Mouse (Mus musculus): ENCODE measurements around the gene Tbp. TPM values are rescaled to one million over a fixed set of nuclear protein-coding genes. Genes with fewer than 3 reads are reported as not detected.

Tbp gene
- polyA plus RNA-seq (2015; fragmentation: Nextera tagmentation; extraction: Ambion mirVana): 48.8 and 51.7 TPM in 2 replicates

DNA sequence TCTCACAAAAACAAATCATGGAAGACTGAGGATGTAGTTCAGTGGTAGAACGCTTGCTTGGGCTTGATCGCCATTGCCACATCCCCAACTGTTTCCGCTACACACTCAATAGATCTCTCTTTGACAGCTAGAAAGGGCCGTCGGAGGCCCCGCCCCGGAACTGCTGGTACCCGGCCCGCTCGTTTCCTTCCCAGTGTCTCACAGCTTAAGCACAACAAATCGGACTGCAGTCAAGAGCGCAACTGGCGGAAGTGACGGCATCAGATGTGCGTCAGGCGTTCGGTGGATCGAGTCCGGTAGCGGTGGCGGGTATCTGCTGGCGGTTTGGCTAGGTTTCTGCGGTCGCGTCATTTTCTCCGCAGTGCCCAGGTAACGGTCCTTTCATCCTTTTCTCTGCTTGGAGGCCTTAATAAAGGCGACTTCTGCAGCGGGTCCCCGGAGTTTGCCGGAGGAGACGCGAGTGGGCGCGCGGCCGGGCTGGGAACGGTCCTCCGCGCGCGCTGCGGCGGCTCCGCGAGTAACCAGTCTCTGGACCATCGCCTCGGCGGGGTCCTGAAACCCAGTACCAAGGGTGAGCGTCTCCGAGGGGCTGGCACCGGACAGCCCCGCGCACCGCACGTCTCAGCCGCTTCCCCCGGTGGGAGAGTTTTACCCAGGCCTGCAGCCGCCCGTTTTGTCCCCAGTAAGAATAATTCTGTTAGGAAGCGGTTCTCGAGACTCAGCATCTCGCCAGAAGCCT is at the start of gene Tbp, which contains the start of gene Psmb1:
Tbp (plus strand) TSS at position 233 of the 739 bp plus-strand sequence.
Psmb1 (minus strand) TSS at position 96 of the 739 bp plus-strand sequence.
- under 1% methylated on average over 60 of the region's 63 CpGs for WGBS
- peak within 1 kb of the TSS; percentile 95 for H3K4me3 ChIP-seq (replicated peaks)
- no peaks in the 10 kb centered on the region for H3K27me3 ChIP-seq (replicated peaks)
- peaks cover 43% of the 10 kb centered on the region for H3K4me1 ChIP-seq
- H3K9ac ChIP-seq (replicated peaks): peak within 1 kb of the TSS; percentile 81
- peak within 1 kb of the TSS; percentile 90 for H3K4me2 ChIP-seq
- H3K9me3 ChIP-seq (replicated peaks): no peaks in the 10 kb centered on the region
- peak within 1 kb of the TSS; percentile 92 for H3K27ac ChIP-seq (replicated peaks)
- ATAC-seq (ENCODE audit: low FRiP score): peak; percentile 92
- peaks cover 17% of the 10 kb centered on the region for H3K36me3 ChIP-seq

DNA sequence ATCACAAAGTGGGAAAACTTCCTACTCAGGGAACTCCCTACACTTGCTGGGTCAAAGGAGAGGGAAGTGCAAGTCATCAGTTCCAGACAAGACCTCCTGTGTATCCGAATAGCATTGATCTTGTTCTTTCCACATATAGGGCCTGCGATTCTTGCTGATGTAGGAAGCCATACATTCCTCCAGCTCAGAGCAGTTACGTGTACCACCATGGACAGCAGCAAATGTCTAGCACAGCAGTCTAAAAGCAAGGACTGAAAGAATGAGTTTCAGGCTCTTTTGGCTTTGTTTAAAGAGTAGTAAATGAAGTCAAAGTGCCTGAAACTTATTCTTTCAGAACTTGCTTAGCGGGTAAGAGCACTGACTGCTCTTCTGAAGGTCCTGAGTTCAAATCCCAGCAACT is 44.5 kb upstream of the Tbp start:
- Histone ChIP-seq H3K27ac (replicated peaks) (no peak overlapping the region), H3K4me3 (replicated peaks) (no peak overlapping the region), H3K4me1 (no peaks in the 10 kb centered on the region), H3K9ac (replicated peaks) (no peak overlapping the region), H3K9me3 (replicated peaks) (no peaks in the 10 kb centered on the region), H3K4me2 (no peak overlapping the region), H3K27me3 (replicated peaks) (no peaks in the 10 kb centered on the region), H3K36me3 (no peaks in the 10 kb centered on the region)
- ATAC-seq (ENCODE audit: low FRiP score): no peak
- WGBS: 79% methylated on average over 4 of the region's 4 CpGs

DNA sequence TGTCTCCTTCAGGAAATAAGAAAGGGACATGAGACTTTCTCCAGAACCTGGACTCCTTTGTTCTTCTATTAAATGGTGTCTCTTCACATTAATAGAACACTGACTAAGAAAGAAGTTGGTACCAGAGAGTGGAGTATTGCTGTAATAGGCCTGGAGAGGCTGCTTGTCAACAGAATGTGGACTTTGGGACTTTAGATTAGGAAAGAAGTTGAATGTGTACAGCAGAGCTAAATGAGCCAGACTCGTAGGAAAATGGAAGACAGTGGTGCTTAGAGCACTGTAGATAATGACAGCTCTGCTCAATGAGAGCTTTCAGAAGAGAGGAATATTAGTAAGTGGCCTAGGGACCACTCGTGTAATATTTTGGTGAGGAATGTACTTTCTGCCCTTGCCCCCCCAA is 43.1 kb upstream of the Tbp start:
- H3K4me1 ChIP-seq: no peaks in the 10 kb centered on the region
- H3K4me2 ChIP-seq: no peak overlapping the region
- no peak overlapping the region for H3K27ac ChIP-seq (replicated peaks)
- H3K27me3 ChIP-seq (replicated peaks): no peaks in the 10 kb centered on the region
- no peaks in the 10 kb centered on the region for H3K36me3 ChIP-seq
- H3K9me3 ChIP-seq (replicated peaks): no peaks in the 10 kb centered on the region
- H3K4me3 ChIP-seq (replicated peaks): no peak overlapping the region
- no peak for ATAC-seq (ENCODE audit: low FRiP score)
- H3K9ac ChIP-seq (replicated peaks): no peak overlapping the region
- 91% methylated on average over 2 of the region's 2 CpGs for WGBS

DNA sequence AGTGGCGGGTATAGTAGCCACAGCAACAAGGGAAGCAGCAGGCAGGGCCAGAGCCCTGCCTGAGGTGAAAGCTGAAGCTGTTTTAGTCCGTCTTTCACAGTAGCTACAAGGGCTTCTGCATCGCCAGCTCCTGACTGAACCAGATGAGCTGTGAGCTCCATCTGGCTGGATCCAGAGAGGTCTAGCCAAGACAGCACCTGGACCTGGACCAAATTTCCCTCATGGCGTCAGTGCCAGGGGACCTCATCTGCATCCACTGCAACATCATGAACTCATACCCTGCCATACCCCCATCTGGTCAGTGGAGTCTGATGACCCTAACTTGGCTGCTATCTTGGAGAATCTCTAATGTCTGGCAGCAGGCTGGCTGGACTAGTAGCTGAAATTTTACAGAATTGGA is 39.9 kb upstream of the Tbp start:
- no peaks in the 10 kb centered on the region for H3K9me3 ChIP-seq (replicated peaks)
- H3K27ac ChIP-seq (replicated peaks): no peak overlapping the region
- H3K4me2 ChIP-seq: no peak overlapping the region
- H3K9ac ChIP-seq (replicated peaks): no peak overlapping the region
- 91% methylated on average over 4 of the region's 4 CpGs for WGBS
- ATAC-seq (ENCODE audit: low FRiP score): no peak
- no peaks in the 10 kb centered on the region; the same call in 1 of the 2 replicates for H3K36me3 ChIP-seq
- H3K27me3 ChIP-seq (replicated peaks): no peaks in the 10 kb centered on the region
- H3K4me1 ChIP-seq: no peaks in the 10 kb centered on the region
- no peak overlapping the region for H3K4me3 ChIP-seq (replicated peaks)

DNA sequence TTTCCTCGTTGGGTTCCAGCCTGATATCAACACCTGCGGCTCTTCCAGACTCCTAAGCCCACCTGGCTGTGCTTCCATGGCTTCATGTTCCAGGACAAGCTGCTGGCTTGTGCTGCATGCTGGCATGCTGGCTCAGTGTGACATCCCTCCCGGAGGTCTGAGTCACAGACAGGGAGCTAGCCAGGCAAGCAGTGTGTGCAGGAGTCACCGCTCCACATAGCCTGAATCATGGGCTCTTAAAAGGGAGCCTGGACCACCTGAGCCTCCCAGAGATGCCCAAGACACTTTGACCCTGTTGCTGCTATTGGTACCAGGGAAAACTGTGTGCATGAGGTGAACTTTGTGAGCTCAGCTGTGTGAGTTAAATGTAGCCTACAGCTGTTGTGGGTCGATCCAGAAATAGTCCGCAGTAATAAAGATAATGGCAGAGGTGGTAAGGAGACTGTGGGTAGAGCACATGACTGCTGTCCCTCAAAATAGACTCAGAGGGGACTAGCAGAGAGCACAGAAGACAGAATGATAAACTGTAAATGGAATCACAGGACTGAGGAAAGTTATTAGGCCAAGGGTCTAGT is 37.7 kb upstream of the Tbp start:
- Histone ChIP-seq H3K9me3 (replicated peaks) (no peaks in the 10 kb centered on the region), H3K27ac (replicated peaks) (no peak overlapping the region), H3K9ac (replicated peaks) (no peak overlapping the region), H3K4me1 (no peaks in the 10 kb centered on the region), H3K4me2 (no peak overlapping the region), H3K4me3 (replicated peaks) (no peak overlapping the region), H3K27me3 (replicated peaks) (no peaks in the 10 kb centered on the region), H3K36me3 (no peaks in the 10 kb centered on the region; the same call in 1 of the 2 replicates)
- no peak for ATAC-seq (ENCODE audit: low FRiP score)
- 96% methylated on average over 6 of the region's 6 CpGs for WGBS

DNA sequence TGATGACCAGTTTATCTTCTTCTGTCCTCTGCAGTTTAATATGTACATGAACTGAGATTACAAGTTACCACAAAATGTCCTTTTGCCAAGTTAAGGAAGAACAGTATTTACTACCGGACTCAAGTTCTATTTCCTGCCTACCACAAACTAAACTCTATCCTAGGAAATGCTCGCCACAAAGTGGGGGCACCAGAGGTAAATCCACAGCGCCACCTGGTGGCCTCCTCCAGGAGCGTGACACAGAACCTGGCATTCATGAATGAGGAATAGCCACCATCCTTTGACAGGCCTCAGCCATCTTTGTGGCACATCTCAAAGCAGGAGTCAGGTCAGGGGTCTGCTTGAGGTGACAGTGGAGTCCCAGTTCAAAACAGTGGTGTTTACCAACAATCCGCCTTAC is 32.0 kb upstream of the Tbp start:
- ATAC-seq (ENCODE audit: low FRiP score): no peak
- Histone ChIP-seq H3K4me2 (no peak overlapping the region), H3K9ac (replicated peaks) (no peak overlapping the region), H3K9me3 (replicated peaks) (no peaks in the 10 kb centered on the region), H3K4me3 (replicated peaks) (no peak overlapping the region), H3K27me3 (replicated peaks) (no peaks in the 10 kb centered on the region), H3K4me1 (no peaks in the 10 kb centered on the region), H3K27ac (replicated peaks) (no peak overlapping the region), H3K36me3 (peaks cover 29% of the 10 kb centered on the region)
- WGBS: 27% methylated on average over 5 of the region's 5 CpGs

DNA sequence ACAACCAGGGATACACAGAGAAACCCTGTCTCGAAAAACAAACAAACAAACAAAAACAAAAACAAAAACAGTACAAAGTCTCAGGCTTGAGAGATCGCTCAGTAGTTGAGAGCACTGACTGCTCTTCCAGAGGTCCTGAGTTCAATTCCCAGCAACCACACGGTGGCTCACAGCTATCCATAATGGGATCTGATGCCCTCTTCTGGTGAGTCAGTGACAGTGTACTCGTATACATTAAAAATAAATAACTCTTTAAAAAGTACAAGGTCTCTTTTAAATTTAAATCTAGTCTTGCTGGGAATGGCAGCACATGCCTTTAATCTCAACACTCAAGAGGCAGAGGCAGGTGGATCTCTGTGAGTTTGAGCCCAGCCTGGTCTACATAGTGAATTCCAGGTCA is 27.0 kb upstream of the Tbp start:
- no peaks in the 10 kb centered on the region for H3K4me1 ChIP-seq
- no peak overlapping the region for H3K4me2 ChIP-seq
- H3K9ac ChIP-seq (replicated peaks): no peak overlapping the region
- ATAC-seq (ENCODE audit: low FRiP score): no peak
- peaks cover 79% of the 10 kb centered on the region for H3K36me3 ChIP-seq
- H3K9me3 ChIP-seq (replicated peaks): no peaks in the 10 kb centered on the region
- H3K4me3 ChIP-seq (replicated peaks): no peak overlapping the region
- no peaks in the 10 kb centered on the region for H3K27me3 ChIP-seq (replicated peaks)
- WGBS: 97% methylated on average over 4 of the region's 4 CpGs
- no peak overlapping the region for H3K27ac ChIP-seq (replicated peaks)

DNA sequence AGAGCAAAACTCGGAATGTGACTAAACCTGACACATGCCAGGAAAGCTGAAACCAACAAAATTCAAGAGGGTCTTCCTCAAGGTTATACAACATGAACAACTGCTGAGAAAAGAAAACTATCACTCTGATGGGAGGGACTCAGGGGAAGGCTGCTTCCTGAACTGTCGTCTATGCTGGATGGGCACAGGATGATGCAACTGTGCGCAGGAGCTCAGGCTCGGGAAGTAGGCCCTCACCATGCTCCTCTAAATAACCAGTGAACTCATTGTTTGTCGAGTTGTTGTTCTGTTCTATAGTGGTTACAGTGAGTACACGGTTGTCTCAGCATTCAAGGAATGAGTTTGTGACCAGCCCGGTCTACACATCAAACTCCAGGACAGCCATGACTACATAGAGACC is 9.1 kb upstream of the Tbp start:
- Histone ChIP-seq H3K4me3 (replicated peaks) (no peak overlapping the region), H3K9ac (replicated peaks) (no peak overlapping the region), H3K4me1 (peaks cover 10% of the 10 kb centered on the region), H3K27me3 (replicated peaks) (no peaks in the 10 kb centered on the region), H3K36me3 (peaks cover 52% of the 10 kb centered on the region), H3K4me2 (no peak overlapping the region), H3K9me3 (replicated peaks) (no peaks in the 10 kb centered on the region), H3K27ac (replicated peaks) (no peak overlapping the region)
- 91% methylated on average over 7 of the region's 7 CpGs for WGBS
- no peak for ATAC-seq (ENCODE audit: low FRiP score)

DNA sequence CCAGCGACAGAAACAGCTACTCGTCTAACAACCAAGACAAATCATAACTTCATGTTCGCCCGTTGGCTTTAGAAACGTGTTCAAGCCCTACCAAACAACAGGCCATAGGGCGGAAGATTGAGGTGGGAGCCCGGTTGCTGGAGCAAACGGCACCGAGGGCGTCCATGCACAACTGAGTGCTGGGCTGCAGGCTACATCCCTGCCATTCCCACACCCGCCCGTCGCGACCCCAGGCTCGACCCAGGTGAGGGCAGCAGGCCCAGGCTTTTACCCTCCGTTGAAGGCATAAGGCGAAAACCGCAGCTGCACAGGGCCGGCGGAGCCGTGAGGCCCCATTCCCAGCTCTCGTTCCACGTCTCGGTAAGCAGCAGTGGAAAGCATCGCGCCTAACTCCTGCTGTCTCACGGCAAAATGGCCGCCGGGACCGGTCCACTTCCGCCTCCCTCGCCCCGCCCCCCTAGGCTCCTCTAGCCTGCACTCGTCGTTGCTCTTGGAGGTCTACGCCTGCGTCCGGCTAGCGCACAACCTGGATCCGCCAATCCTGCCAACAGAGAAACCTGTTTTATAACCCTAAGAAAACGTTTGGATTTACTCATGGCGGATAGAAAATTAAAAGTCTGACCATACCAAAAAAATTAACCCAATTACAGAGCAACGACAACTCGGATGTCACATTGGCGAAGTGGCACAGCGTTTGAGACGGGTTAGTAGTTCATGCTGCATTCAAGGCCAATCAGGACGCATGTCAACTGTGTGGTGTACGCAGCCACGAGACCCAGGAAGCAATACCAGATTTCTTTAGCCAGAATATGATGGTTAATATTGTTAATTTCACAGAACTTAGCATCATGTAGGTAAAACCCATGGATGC is 1.6 kb upstream of the Tbp start:
- H3K27me3 ChIP-seq (replicated peaks): no peaks in the 10 kb centered on the region
- ATAC-seq (ENCODE audit: low FRiP score): peak; percentile 96
- H3K36me3 ChIP-seq: peaks cover 16% of the 10 kb centered on the region
- peak overlapping the region; percentile 90 for H3K4me2 ChIP-seq
- WGBS: under 1% methylated on average over 50 of the region's 50 CpGs
- peak overlapping the region; percentile 92 for H3K27ac ChIP-seq (replicated peaks)
- peak overlapping the region; percentile 71 for H3K9ac ChIP-seq (replicated peaks)
- no peaks in the 10 kb centered on the region for H3K9me3 ChIP-seq (replicated peaks)
- H3K4me3 ChIP-seq (replicated peaks): peak overlapping the region; percentile 95
- H3K4me1 ChIP-seq: peaks cover 46% of the 10 kb centered on the region

DNA sequence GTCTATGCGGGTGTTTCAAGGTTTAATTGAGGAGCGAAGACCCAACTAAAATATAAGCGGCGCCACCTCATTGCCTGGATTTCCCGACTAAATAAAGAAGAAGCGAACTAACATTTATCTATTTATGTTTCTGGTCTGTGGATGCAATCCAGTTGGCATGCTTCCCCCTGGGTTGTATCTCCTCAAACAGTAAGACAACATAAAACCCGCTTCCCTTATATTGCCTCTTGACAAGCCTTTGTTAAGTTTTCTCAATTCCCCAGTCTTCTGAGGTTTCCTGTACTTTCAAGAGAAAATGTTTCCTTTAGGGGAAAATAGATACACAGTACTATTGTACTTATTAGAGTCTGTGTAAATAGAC is 955 bp upstream of the Tbp start:
- 48% methylated on average over 7 of the region's 7 CpGs for WGBS
- H3K9ac ChIP-seq (replicated peaks): peak overlapping the region; percentile 71
- peak overlapping the region; percentile 90 for H3K4me2 ChIP-seq
- H3K9me3 ChIP-seq (replicated peaks): no peaks in the 10 kb centered on the region
- no peaks in the 10 kb centered on the region for H3K27me3 ChIP-seq (replicated peaks)
- peak overlapping the region; percentile 95 for H3K4me3 ChIP-seq (replicated peaks)
- peaks cover 46% of the 10 kb centered on the region for H3K4me1 ChIP-seq
- no peak for ATAC-seq (ENCODE audit: low FRiP score)
- H3K27ac ChIP-seq (replicated peaks): peak overlapping the region; percentile 92
- H3K36me3 ChIP-seq: peaks cover 12% of the 10 kb centered on the region

DNA sequence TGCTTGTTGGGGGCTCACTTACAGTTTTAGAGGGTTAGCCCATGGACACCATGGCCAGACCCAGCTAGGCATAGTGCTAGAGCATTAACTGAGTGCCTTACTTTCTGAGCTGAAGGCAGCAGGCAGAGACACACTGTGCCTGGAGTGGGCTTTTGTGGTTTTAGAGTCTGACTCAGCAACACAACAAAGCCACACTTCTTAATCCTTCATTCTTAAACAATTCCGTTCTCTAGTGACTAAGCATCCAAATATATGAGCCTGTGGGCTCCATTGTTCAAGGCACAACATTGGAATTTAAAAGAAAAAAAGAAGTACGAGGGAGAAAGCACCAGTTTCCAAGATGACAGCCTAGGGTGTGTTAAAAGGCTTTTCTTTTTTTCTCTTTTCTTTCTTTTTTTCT is 11.0 kb downstream of the Tbp start:
- no peaks in the 10 kb centered on the region for H3K4me1 ChIP-seq
- no peak overlapping the region for H3K9ac ChIP-seq (replicated peaks)
- H3K9me3 ChIP-seq (replicated peaks): no peaks in the 10 kb centered on the region
- 34% methylated on average over 2 of the region's 2 CpGs for WGBS
- H3K27ac ChIP-seq (replicated peaks): no peak overlapping the region
- H3K27me3 ChIP-seq (replicated peaks): no peaks in the 10 kb centered on the region
- no peak overlapping the region for H3K4me3 ChIP-seq (replicated peaks)
- peaks cover 90% of the 10 kb centered on the region for H3K36me3 ChIP-seq
- ATAC-seq (ENCODE audit: low FRiP score): no peak
- no peak overlapping the region for H3K4me2 ChIP-seq

Data from neural tube, embryonic 15.5 days (tissue).